Mouse (Mus musculus) brain, embryonic 14.5 days (tissue): Measurements from ENCODE around the gene Rin3.

Source experiments
- CTCF ChIP-seq: fragments of 200-500 bp; IDR thresholded peaks from 2 replicates; pipeline ENCODE4 v1.5.1; 2012; ENCODE audit warnings: inconsistent platforms, mild to moderate bottlenecking, moderate library complexity, borderline replicate concordance; ENCODE audit not compliant: insufficient read depth, insufficient read length; ENCODE audit errors: extremely low read depth
- POLR2A ChIP-seq: fragments of 200-500 bp; IDR thresholded peaks from 2 replicates; pipeline ENCODE4 v1.6.1; 2012; ENCODE audit warnings: mild to moderate bottlenecking, inconsistent platforms, borderline replicate concordance; ENCODE audit not compliant: poor library complexity, insufficient read depth, insufficient read length, severe bottlenecking; ENCODE audit errors: extremely low read depth

- no peak for TF ChIP-seq CTCF
- TF ChIP-seq POLR2A, result no peak
Observed at GRCm38 (mm10) chr12:102251985-102252384, 30.9 kb upstream of the Rin3 start.
